Mouse (Mus musculus) adipocyte (in vitro differentiated cells): ENCODE measurements around the gene Ube2q2.
"Not testable (repeated sequence)": the region's sequence is repeated elsewhere in the genome, so short reads cannot be mapped to it uniquely, and the experiment has no call there.

Experiments
- DNase-seq: peaks from one replicate; pipeline ENCODE4 v3.0.0-alpha.2; 2016; ENCODE audit warnings: low spot score

Gene Ube2q2

GRCm38 (mm10) chr9:55172195-55172685 is 23.6 kb downstream of the Ube2q2 start:
- peak; percentile 30 for DNase-seq

GRCm38 (mm10) chr9:55174235-55174634 is 25.6 kb downstream of the Ube2q2 start:
- DNase-seq, result no peak

GRCm38 (mm10) chr9:55195876-55196275 is 47.2 kb downstream of the Ube2q2 start:
- DNase-seq, result no peak

GRCm38 (mm10) chr9:55198260-55198659 is 49.6 kb downstream of the Ube2q2 start:
- DNase-seq, result no peak

- peak; percentile 54 for DNase-seq
Observed at GRCm38 (mm10) chr9:55199348-55199747, 50.7 kb downstream of the Ube2q2 start.

- no peak for DNase-seq
Observed at GRCm38 (mm10) chr9:55208458-55208789, 59.8 kb downstream of the Ube2q2 start.

GRCm38 (mm10) chr9:55208790-55209481 is 60.3 kb downstream of the Ube2q2 start, which contains the start of gene Fbxo22:
Gene Fbxo22 (plus strand): TSS chr9:55208925.
- DNase-seq, result peak; percentile 85

GRCm38 (mm10) chr9:55211611-55212010 is 63.0 kb downstream of the Ube2q2 start:
- DNase-seq, result no peak

GRCm38 (mm10) chr9:55213396-55213795 is 64.7 kb downstream of the Ube2q2 start:
- no peak for DNase-seq

GRCm38 (mm10) chr9:55215056-55215455 is 66.4 kb downstream of the Ube2q2 start:
- DNase-seq, result no peak

GRCm38 (mm10) chr9:55215648-55216047 is 67.0 kb downstream of the Ube2q2 start:
- DNase-seq, result no peak

- DNase-seq, result no peak
Observed at GRCm38 (mm10) chr9:55216078-55216477, 67.4 kb downstream of the Ube2q2 start.

- no peak for DNase-seq
Observed at GRCm38 (mm10) chr9:55217381-55217780, 68.7 kb downstream of the Ube2q2 start.

- DNase-seq, result no peak
Observed at GRCm38 (mm10) chr9:55225165-55225737, 76.6 kb downstream of the Ube2q2 start.

GRCm38 (mm10) chr9:55226251-55226650 is 77.6 kb downstream of the Ube2q2 start:
- no peak for DNase-seq

GRCm38 (mm10) chr9:55228149-55228548 is 79.5 kb downstream of the Ube2q2 start:
- peak; percentile 82 for DNase-seq

GRCm38 (mm10) chr9:55229010-55229409 is 80.4 kb downstream of the Ube2q2 start:
- DNase-seq, result no peak

- DNase-seq, result peak; percentile 43
Observed at GRCm38 (mm10) chr9:55231544-55231943, 82.9 kb downstream of the Ube2q2 start.

- DNase-seq, result no peak
Observed at GRCm38 (mm10) chr9:55232110-55232509, 83.5 kb downstream of the Ube2q2 start.

- DNase-seq, result no peak
Observed at GRCm38 (mm10) chr9:55232586-55232985, 83.9 kb downstream of the Ube2q2 start.

- not testable (repeated sequence) for DNase-seq
Observed at GRCm38 (mm10) chr9:55233076-55233475, 84.4 kb downstream of the Ube2q2 start.

- no peak for DNase-seq
Observed at GRCm38 (mm10) chr9:55236235-55237165, 87.8 kb downstream of the Ube2q2 start.

- no peak for DNase-seq
Observed at GRCm38 (mm10) chr9:55240852-55241251, 92.2 kb downstream of the Ube2q2 start.
